Mouse (Mus musculus) heart, adult 2 months (tissue): ENCODE measurements around the gene Nop2. TPM values are rescaled to one million over a fixed set of nuclear protein-coding genes. Genes with fewer than 3 reads are reported as not detected.

Source experiments
- DNase-seq, 2 experiments: peaks; one replicate each; pipeline ENCODE4 v3.0.0; 2021
- H3K27ac ChIP-seq: fragments of 200-600 bp; 2 replicates; pipeline ENCODE4 v1.8.1; 2022
- H3K27me3 ChIP-seq: fragments of 200-500 bp; 2 replicates; pipeline ENCODE4 v1.6.1; 2012; ENCODE audit warnings: mild to moderate bottlenecking, low read length, inconsistent platforms, mixed read lengths; ENCODE audit not compliant: control insufficient read depth, insufficient read depth
- H3K36me3 ChIP-seq: fragments of 200-500 bp; 2 replicates; pipeline ENCODE4 v1.6.1; 2012; ENCODE audit warnings: low read length, inconsistent platforms; ENCODE audit not compliant: control insufficient read depth, insufficient read depth
- H3K4me1 ChIP-seq: fragments of 200-500 bp; 2 replicates; pipeline ENCODE4 v1.6.1; 2011; ENCODE audit warnings: low read length; ENCODE audit not compliant: control insufficient read depth, insufficient read depth
- H3K4me3 ChIP-seq: fragments of 200-600 bp; 2 replicates; pipeline ENCODE4 v1.8.1; 2022
- H3K79me2 ChIP-seq: fragments of 200-500 bp; replicated peaks from 2 replicates; pipeline ENCODE4 v1.6.1; 2012; ENCODE audit warnings: mild to moderate bottlenecking, inconsistent platforms, low read length, moderate library complexity, mixed read lengths; ENCODE audit not compliant: control insufficient read depth, insufficient read depth
- H3K9ac ChIP-seq: fragments of 200-500 bp; 2 replicates; pipeline ENCODE4 v1.6.1; 2012; ENCODE audit warnings: low read depth, mild to moderate bottlenecking, control low read depth, inconsistent platforms, low read length, mixed read lengths
- CTCF ChIP-seq: fragments of 200-600 bp; IDR thresholded peaks from 2 replicates; pipeline ENCODE4 v1.8.1; 2022; ENCODE audit warnings: antibody characterized with exemption, mild to moderate bottlenecking, moderate library complexity
- EP300 ChIP-seq: fragments of 200-500 bp; IDR thresholded peaks from 2 replicates; pipeline ENCODE4 v1.6.1; 2011; ENCODE audit warnings: low read depth, low read length, control low read depth; ENCODE audit not compliant: insufficient read depth
- POLR2A ChIP-seq: fragments of 200-500 bp; IDR thresholded peaks from 2 replicates; pipeline ENCODE4 v1.6.1; 2011; ENCODE audit warnings: mild to moderate bottlenecking, low read depth, low read length, control low read depth; ENCODE audit not compliant: insufficient read depth
- WGBS: fragments of 180-500 bp; shearing (Covaris S2); methylation state at CpG from one replicate; pipeline ENCODE4 v1.1.7; 2018; 5-methylcytosine and 5-hydroxymethylcytosine counted together
- intact Hi-C: fragments of 180-260 bp; cut with DNase I; formaldehyde crosslinking; loops from one replicate; pipeline ENCODE4 v1.15.1; 2025
- polyA plus RNA-seq: library from polyadenylated mRNA; depleted of rRNA; stranded (reverse); fragments of >200 nt; gene quantifications from 2 replicates; pipeline ENCODE4 v1.2.3, GENCODE M21; 2012
- total RNA-seq, 2 experiments: library from RNA; stranded (reverse); gene quantifications; 2 replicates each; pipeline ENCODE4 v1.2.3; 2021

The Nop2 gene
- total and polyA plus RNA-seq, 3 experiments, result 8.3 to 20.3 (median 18.9) TPM

DNA sequence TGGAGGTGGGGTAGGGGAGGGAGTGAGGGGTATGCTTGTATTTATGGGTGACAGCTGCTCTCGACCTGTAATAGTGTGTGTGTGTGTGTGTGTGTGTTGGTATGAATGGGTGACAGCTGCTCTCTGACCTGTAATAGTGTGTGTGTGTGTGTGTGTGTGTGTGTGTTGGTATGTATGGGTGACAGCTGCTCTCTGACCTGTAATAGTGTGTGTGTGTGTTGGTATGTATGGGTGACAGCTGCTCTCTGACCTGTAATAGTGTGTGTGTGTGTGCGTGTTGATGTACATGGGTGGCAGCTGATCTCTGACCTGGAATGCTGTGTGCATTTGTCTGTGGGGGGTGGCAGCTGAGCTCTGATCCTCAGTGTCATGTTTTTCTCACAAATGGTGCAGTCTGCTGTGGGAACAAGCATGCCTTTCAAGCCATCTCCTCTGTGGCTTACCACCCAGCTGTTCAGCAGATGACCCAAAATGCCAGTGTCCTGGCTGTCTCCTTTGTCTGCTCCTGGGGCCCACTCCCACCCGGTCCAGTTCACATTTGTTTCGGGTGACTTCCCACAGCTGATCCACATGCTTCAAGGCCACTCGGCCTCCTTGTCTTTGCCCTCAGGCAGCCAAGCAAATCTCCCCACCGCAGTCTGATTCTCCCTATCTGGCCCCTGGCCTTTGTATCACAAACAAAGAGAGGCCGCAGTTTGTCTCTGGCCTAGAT, 25.4 kb downstream of the Nop2 start:
- TF ChIP-seq EP300, result no peak
- TF ChIP-seq CTCF, result no peak
- no peak for TF ChIP-seq POLR2A
- H3K36me3 ChIP-seq, result peaks cover 3% of the 10 kb centered on the region
- peaks cover 7% of the 10 kb centered on the region for H3K4me1 ChIP-seq
- intact Hi-C loops, result no loop called here
- 69% methylated on average over 7 of the region's 7 CpGs for WGBS
- H3K27me3 ChIP-seq, result no peaks in the 10 kb centered on the region
- H3K27ac ChIP-seq, result no peak overlapping the region
- DNase-seq, result no peak
- no peak overlapping the region for H3K9ac ChIP-seq
- peaks cover 3% of the 10 kb centered on the region; the same call in 1 of the 2 replicates for H3K79me2 ChIP-seq
- H3K4me3 ChIP-seq, result no peak overlapping the region

DNA sequence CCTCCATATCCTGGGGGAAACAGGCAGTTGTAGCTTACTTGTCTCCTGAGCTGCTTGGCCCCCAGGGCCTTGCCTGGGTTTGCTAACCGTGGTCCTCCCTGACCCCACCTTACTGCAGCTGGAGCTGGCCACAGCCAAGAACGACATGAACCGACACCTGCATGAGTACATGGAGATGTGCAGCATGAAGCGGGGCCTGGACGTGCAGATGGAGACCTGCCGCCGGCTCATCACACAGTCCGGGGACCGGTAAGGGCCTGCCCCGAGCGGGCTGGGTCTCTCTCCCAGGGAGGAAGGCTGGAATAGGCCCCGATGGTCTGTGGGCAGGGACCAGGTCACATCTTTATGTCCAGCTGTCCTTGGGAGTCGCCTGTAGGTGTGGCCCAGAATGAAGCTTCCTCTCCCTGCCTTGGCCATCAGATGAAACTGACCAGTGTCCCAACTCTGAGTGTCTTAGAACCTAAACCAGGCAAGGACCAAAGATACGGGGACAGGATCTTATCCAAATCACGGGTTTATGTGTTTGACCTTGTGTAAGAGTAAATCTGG, 27.3 kb downstream of the Nop2 start:
- Histone ChIP-seq H3K27me3 (no peaks in the 10 kb centered on the region), H3K79me2 (no peaks in the 10 kb centered on the region), H3K36me3 (peaks cover 6% of the 10 kb centered on the region), H3K27ac (no peak overlapping the region), H3K4me1 (peaks cover 9% of the 10 kb centered on the region), H3K9ac (no peak overlapping the region), H3K4me3 (no peak overlapping the region)
- WGBS, result 77% methylated on average over 15 of the region's 15 CpGs
- TF ChIP-seq POLR2A (no peak), CTCF (no peak), EP300 (no peak)
- intact Hi-C loops, result no loop called here
- no peak for DNase-seq

GRCm38 (mm10) chr6:125159773-125160557, 28.3 kb downstream of the Nop2 start:
- intact Hi-C loops, result loop anchor here (2.0 to 10.0 kb wide), 2 partner anchors 13 to 55 kb away; partner anchors contain the start of gene Vamp1
- Histone ChIP-seq H3K79me2 (no peaks in the 10 kb centered on the region; the same call in 1 of the 2 replicates), H3K27me3 (no peaks in the 10 kb centered on the region), H3K9ac (no peak overlapping the region), H3K4me3 (no peak overlapping the region), H3K27ac (no peak overlapping the region; the same call in 1 of the 2 replicates), H3K4me1 (peaks cover 9% of the 10 kb centered on the region), H3K36me3 (peaks cover 6% of the 10 kb centered on the region)
- TF ChIP-seq EP300, result no peak
- TF ChIP-seq CTCF, result no peak
- TF ChIP-seq POLR2A, result no peak
- DNase-seq, result no peak
- 86% methylated on average over 7 of the region's 7 CpGs for WGBS

DNA sequence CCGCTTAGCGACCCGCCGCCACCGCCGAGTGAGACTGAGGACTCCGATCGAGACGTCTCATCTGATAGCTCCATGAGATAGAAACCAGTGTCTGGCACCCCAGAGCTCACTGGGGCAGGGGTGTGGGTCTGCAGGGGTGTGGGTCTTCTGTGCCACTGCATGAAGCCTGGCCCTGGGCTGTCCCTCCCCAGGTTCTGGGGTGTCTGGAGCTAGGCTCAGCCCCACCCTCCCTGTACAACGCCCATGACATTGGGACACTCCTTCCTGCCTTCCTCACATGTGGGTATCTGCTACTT, 28.8 kb downstream of the Nop2 start:
- DNase-seq, result no peak
- intact Hi-C loops, result loop anchor here (2.0 to 10.0 kb wide), 2 partner anchors 14 to 54 kb away; partner anchors contain the start of gene Vamp1
- H3K4me3 ChIP-seq, result no peak overlapping the region
- 62% methylated on average over 10 of the region's 10 CpGs for WGBS
- H3K27ac ChIP-seq, result peak overlapping the region; percentile 59
- H3K36me3 ChIP-seq, result peaks cover 6% of the 10 kb centered on the region
- no peak for TF ChIP-seq EP300
- no peak for TF ChIP-seq CTCF
- no peak for TF ChIP-seq POLR2A
- H3K27me3 ChIP-seq, result no peaks in the 10 kb centered on the region
- no peaks in the 10 kb centered on the region; the same call in 1 of the 2 replicates for H3K79me2 ChIP-seq
- H3K4me1 ChIP-seq, result peaks cover 9% of the 10 kb centered on the region
- no peak overlapping the region for H3K9ac ChIP-seq

DNA sequence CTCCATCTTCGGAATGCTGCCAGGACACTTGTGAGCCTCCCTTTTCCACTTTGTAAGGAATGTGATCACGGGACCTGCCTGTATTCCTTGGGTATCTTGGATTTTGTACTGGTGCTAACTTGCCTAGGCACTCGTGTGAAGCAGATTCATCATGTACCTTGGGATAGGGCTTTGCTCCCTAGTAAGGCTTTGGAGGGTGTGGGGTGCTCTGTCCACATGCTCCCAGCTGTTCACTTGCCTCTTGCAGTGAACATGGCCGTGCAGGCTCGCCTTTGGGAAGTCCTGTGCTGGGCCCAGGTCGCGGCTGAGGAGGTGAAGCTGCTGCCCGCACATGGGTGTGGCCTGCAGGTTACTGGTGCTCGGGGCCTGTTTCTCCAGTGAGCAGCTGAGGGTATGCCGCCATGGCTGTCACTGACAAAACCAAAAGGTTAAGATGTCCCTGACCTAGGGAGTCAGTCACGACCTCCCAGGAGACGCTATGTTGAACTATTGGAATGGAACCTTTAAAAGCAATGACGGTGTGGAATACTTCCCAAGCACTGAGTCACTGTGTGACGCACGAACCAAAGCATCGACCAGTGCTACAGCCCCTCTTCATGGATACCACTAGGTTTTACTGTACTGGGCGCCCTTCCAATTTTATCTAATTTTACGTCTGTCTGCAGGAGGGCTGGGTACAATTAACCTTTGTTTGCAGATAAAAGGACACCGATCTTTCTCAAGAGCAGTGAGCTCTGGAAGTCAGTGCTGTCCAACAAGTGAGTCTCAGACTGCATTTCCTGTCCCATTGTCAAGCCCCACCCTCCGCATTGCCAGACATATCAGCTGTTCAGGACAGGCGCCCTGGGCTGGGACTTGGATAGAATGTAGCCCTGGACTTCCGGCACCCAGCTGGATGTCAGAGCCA, 29.4 kb downstream of the Nop2 start:
- H3K4me3 ChIP-seq, result no peak overlapping the region
- H3K4me1 ChIP-seq, result peaks cover 9% of the 10 kb centered on the region
- H3K27me3 ChIP-seq, result no peaks in the 10 kb centered on the region
- H3K27ac ChIP-seq, result peak overlapping the region; percentile 59
- TF ChIP-seq EP300 (peak; percentile 84), POLR2A (peak; percentile 66), CTCF (no peak)
- peak; percentile 78 to 86 for DNase-seq
- H3K79me2 ChIP-seq, result no peaks in the 10 kb centered on the region; the same call in 1 of the 2 replicates
- peak overlapping the region; percentile 16; the same call in 1 of the 2 replicates for H3K9ac ChIP-seq
- 16% methylated on average over 22 of the region's 22 CpGs for WGBS
- peaks cover 6% of the 10 kb centered on the region for H3K36me3 ChIP-seq
- intact Hi-C loops, result loop anchor here (2.0 to 10.0 kb wide), 2 partner anchors 14 to 54 kb away; partner anchors contain the start of gene Vamp1
